Mouse (Mus musculus): Measurements from ENCODE around the gene Sall4. TPM values are rescaled to one million over a fixed set of nuclear protein-coding genes. Genes with fewer than 3 reads are reported as not detected.
A peak's percentile ranks its signal among the peaks of the same experiment; 100 is the strongest.

Sall4 gene
- polyA plus RNA-seq, 1 experiment from 2014 or later, result 12.5 TPM

DNA sequence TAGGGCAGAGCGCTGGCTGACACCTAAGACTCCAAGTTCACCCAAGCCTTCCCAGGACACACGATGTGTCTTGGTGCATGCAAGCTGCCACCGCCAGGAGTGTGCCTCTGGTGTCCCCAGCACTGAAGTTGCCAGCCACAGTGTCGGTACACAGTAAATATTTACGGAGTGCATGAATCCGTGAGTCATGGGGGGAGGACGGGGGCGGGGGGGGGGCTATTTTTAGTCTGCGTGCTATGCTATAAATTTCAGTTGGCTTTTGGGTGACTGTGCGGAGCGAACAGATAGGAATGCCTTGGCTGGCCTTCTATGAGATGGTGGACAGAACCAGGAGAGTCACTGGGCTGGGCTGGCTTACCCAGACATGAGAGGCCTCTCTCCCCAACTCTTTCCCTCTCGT lies 39.7 kb downstream of the Sall4 start:
- WGBS, result 77% methylated on average over 12 of the region's 12 CpGs
- H3K9ac ChIP-seq (ENCODE audit: low read length), result no peak overlapping the region
- ATAC-seq (ENCODE audit: insufficient number of reproducible peaks, low FRiP score, low TSS enrichment, low read depth), result no peak
- no peak overlapping the region for H3K4me3 ChIP-seq (ENCODE audit: low read depth, low read length)
- no peak for DNase-seq (ENCODE audit: low spot score)
- no peaks in the 10 kb centered on the region for H3K9me3 ChIP-seq (ENCODE audit: control insufficient read depth, low read length)
- no peaks in the 10 kb centered on the region for H3K36me3 ChIP-seq (ENCODE audit: control insufficient read depth, insufficient read depth, low read length)
- no peak overlapping the region for H3K4me2 ChIP-seq (ENCODE audit: low read depth, severe bottlenecking)
- H3K27ac ChIP-seq (replicated peaks; ENCODE audit: low read depth, low read length), result no peak overlapping the region
- no peaks in the 10 kb centered on the region for H3K27me3 ChIP-seq (ENCODE audit: control insufficient read depth, insufficient read depth, low read length)
- H3K4me1 ChIP-seq (ENCODE audit: control insufficient read depth, insufficient read depth, low read length), result no peaks in the 10 kb centered on the region

DNA sequence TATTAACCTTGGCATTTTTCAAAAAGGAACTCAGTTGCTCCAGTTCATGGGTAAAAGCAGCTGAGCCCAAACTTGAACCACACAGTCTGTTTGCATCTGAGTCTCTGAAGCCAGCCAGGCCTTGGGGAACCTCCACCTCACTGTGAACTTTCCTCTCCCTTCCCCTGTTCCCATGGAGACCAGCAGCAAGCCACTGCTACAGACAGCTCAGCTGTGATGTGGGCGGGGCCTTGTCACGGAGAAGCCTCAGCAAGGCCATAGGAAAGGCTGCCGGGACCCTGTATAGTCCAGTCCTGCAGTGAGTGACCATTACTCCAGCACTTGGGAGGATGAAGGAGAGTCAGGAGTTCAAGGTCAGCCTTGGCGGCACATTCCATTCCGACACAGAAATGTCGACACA lies 41.7 kb downstream of the Sall4 start:
- DNase-seq (ENCODE audit: low spot score) (peak; percentile 56), ATAC-seq (ENCODE audit: insufficient number of reproducible peaks, low FRiP score, low TSS enrichment, low read depth) (no peak)
- Histone ChIP-seq H3K9me3 (ENCODE audit: control insufficient read depth, low read length) (no peaks in the 10 kb centered on the region), H3K4me1 (ENCODE audit: control insufficient read depth, insufficient read depth, low read length) (no peaks in the 10 kb centered on the region), H3K4me2 (ENCODE audit: low read depth, severe bottlenecking) (no peak overlapping the region), H3K9ac (ENCODE audit: low read length) (no peak overlapping the region), H3K27me3 (ENCODE audit: control insufficient read depth, insufficient read depth, low read length) (no peaks in the 10 kb centered on the region), H3K4me3 (ENCODE audit: low read depth, low read length) (no peak overlapping the region), H3K27ac (replicated peaks; ENCODE audit: low read depth, low read length) (no peak overlapping the region), H3K36me3 (ENCODE audit: control insufficient read depth, insufficient read depth, low read length) (no peaks in the 10 kb centered on the region)
- WGBS, result 58% methylated on average over 6 of the region's 6 CpGs

DNA sequence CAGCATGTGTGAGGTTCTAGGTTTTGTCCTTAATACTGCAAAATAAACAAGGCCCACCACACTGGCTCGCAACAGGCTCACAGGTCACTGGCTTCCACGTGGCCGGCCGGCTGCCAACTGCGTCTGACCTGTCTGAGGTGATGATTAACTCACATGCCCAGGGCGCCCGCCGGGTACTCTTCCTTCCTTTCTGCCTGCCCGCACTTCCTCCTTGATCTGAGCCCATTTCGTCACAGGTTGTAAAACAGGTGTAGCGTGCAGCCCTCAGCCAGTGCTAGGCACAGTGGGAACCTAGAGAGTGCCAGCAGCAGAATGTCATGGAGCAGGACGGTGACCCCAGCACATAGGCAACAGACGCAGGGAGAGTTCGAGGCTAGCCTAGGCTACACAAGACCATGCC lies 46.4 kb downstream of the Sall4 start:
- H3K4me1 ChIP-seq (ENCODE audit: control insufficient read depth, insufficient read depth, low read length), result peaks cover 3% of the 10 kb centered on the region; the same call in 1 of the 2 replicates
- 91% methylated on average over 14 of the region's 14 CpGs for WGBS
- no peaks in the 10 kb centered on the region for H3K36me3 ChIP-seq (ENCODE audit: control insufficient read depth, insufficient read depth, low read length)
- ATAC-seq (ENCODE audit: insufficient number of reproducible peaks, low FRiP score, low TSS enrichment, low read depth) (no peak), DNase-seq (ENCODE audit: low spot score) (no peak)
- H3K4me2 ChIP-seq (ENCODE audit: low read depth, severe bottlenecking), result no peak overlapping the region
- no peaks in the 10 kb centered on the region for H3K27me3 ChIP-seq (ENCODE audit: control insufficient read depth, insufficient read depth, low read length)
- H3K4me3 ChIP-seq (ENCODE audit: low read depth, low read length), result no peak overlapping the region
- no peak overlapping the region for H3K9ac ChIP-seq (ENCODE audit: low read length)
- no peaks in the 10 kb centered on the region for H3K9me3 ChIP-seq (ENCODE audit: control insufficient read depth, low read length)
- H3K27ac ChIP-seq (replicated peaks; ENCODE audit: low read depth, low read length), result no peak overlapping the region

DNA sequence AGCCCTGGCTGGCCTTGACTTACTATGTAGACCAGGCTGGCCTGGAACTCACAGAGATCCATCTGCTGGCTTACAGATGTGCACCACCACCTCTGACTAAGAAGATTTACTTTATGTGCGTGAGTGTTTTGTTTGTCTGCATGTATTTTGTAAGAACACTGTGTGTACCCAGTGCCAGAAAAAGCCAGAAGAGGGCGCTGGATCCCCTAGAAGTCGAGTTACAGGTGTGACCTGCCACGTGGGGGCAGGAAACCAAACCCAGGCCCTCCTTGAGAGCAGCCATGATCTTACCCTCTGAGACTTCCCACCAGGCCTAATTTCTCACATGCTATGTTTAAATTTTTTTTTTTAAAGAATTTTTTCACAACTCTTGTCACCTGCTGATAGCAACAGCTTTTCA lies 48.0 kb downstream of the Sall4 start:
- Histone ChIP-seq H3K4me3 (ENCODE audit: low read depth, low read length) (no peak overlapping the region), H3K27me3 (ENCODE audit: control insufficient read depth, insufficient read depth, low read length) (no peaks in the 10 kb centered on the region), H3K27ac (replicated peaks; ENCODE audit: low read depth, low read length) (no peak overlapping the region), H3K9me3 (ENCODE audit: control insufficient read depth, low read length) (no peaks in the 10 kb centered on the region), H3K36me3 (ENCODE audit: control insufficient read depth, insufficient read depth, low read length) (no peaks in the 10 kb centered on the region), H3K9ac (ENCODE audit: low read length) (no peak overlapping the region), H3K4me2 (ENCODE audit: low read depth, severe bottlenecking) (no peak overlapping the region), H3K4me1 (ENCODE audit: control insufficient read depth, insufficient read depth, low read length) (peaks cover 3% of the 10 kb centered on the region; the same call in 1 of the 2 replicates)
- no peak for ATAC-seq (ENCODE audit: insufficient number of reproducible peaks, low FRiP score, low TSS enrichment, low read depth)
- 72% methylated on average over 4 of the region's 4 CpGs for WGBS
- DNase-seq (ENCODE audit: low spot score), result no peak

DNA sequence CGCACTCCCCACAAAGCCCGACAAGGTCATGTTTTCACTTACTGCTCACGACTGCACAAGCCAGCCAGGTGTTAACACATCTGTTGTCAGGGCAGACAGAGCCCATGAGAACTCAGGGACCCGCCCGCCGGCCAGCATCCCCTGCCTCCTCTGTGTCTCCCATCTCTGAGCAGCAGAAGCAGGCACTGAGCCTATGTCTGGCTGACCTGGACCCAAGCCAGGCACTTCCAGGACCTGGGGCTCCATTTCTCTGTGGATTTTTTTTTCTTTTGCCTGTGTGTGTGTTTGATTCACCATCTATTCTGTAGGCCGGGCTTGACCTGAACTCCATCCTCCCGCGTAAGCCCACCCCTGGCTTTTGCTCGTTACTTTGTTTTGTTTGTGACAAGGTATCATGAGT lies 49.0 kb downstream of the Sall4 start:
- no peak for ATAC-seq (ENCODE audit: insufficient number of reproducible peaks, low FRiP score, low TSS enrichment, low read depth)
- Histone ChIP-seq H3K4me2 (ENCODE audit: low read depth, severe bottlenecking) (no peak overlapping the region), H3K9ac (ENCODE audit: low read length) (no peak overlapping the region), H3K27ac (replicated peaks; ENCODE audit: low read depth, low read length) (no peak overlapping the region), H3K36me3 (ENCODE audit: control insufficient read depth, insufficient read depth, low read length) (no peaks in the 10 kb centered on the region), H3K9me3 (ENCODE audit: control insufficient read depth, low read length) (no peaks in the 10 kb centered on the region), H3K27me3 (ENCODE audit: control insufficient read depth, insufficient read depth, low read length) (no peaks in the 10 kb centered on the region), H3K4me3 (ENCODE audit: low read depth, low read length) (no peak overlapping the region), H3K4me1 (ENCODE audit: control insufficient read depth, insufficient read depth, low read length) (peaks cover 3% of the 10 kb centered on the region; the same call in 1 of the 2 replicates)
- WGBS, result 68% methylated on average over 10 of the region's 10 CpGs
- no peak for DNase-seq (ENCODE audit: low spot score)

DNA sequence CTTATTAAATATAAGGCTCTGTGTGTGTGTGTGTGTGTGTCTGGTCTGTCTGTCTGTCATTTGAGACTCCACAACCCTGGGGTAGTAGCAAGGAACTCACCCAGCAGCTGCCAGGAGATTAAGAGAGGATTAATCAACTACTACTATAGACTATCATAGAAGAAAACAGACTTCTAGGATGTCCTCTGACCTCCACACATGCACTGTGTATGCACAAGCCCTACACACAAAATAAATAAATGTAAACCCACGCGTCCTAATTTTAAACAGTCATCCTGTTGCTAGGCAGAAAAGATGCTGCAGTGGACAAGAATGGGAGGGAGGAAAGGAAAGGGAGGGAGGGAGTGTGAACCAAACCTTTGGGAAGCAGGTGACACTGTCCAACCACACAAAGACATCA lies 49.5 kb downstream of the Sall4 start:
- Histone ChIP-seq H3K4me1 (ENCODE audit: control insufficient read depth, insufficient read depth, low read length) (peaks cover 3% of the 10 kb centered on the region; the same call in 1 of the 2 replicates), H3K27ac (replicated peaks; ENCODE audit: low read depth, low read length) (no peak overlapping the region), H3K4me3 (ENCODE audit: low read depth, low read length) (no peak overlapping the region), H3K27me3 (ENCODE audit: control insufficient read depth, insufficient read depth, low read length) (no peaks in the 10 kb centered on the region), H3K4me2 (ENCODE audit: low read depth, severe bottlenecking) (no peak overlapping the region), H3K9ac (ENCODE audit: low read length) (no peak overlapping the region), H3K36me3 (ENCODE audit: control insufficient read depth, insufficient read depth, low read length) (no peaks in the 10 kb centered on the region), H3K9me3 (ENCODE audit: control insufficient read depth, low read length) (no peaks in the 10 kb centered on the region)
- ATAC-seq (ENCODE audit: insufficient number of reproducible peaks, low FRiP score, low TSS enrichment, low read depth), result no peak
- 91% methylated on average over 2 of the region's 2 CpGs for WGBS
- no peak for DNase-seq (ENCODE audit: low spot score)

DNA sequence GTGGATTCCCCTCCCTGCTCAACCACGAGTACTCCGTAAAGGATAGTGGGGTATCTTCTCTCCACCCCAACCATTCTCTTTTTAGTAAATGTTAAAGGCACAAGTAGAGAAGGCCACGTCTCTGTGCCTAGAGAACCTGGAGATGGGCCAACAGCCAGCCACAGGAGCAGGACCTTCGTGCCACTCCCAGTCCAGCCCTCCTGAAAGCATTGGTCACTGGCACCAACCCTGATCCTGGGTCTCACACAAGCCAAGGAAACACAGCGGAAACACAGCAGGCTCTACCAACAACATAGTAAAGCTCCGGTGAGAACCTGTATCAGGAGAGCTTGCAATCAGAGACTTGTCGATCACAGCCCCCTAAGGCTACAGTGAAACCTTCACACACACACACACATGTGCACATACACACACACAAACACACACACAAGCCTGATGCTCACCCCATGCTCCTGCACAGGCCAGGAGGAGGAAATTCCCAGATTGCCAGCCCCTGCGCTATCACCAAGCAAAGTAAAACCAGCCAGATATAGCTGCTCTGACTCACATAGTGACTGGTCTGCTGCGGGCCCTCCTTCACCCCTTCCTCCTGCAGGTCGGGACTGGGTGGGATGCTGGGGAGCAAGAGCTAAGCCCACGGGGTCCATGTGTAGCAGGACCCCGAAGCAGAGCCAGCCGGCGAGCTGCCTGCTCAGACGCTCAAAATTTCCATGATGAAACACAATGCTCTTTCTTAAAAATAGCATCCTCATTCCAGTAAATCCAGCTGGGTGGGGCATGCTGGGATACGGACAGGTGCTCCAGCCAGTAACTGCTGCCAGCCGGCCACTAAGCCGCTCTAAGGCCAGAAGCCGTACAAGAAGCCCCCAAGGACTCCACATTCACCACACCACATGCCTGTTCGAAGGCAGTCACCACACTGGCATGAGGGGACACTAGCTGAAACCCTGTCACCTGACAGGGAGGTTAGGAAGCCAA lies 55.3 kb downstream of the Sall4 start:
- no peaks in the 10 kb centered on the region for H3K36me3 ChIP-seq (ENCODE audit: control insufficient read depth, insufficient read depth, low read length)
- 85% methylated on average over 20 of the region's 20 CpGs for whole genome bisulfite sequencing
- H3K27ac ChIP-seq (replicated peaks; ENCODE audit: low read depth, low read length), result no peak overlapping the region
- no peak overlapping the region for H3K4me2 ChIP-seq (ENCODE audit: low read depth, severe bottlenecking)
- DNase-seq (ENCODE audit: low spot score), result no peak
- H3K9ac ChIP-seq (ENCODE audit: low read length), result no peak overlapping the region
- ATAC-seq (ENCODE audit: insufficient number of reproducible peaks, low FRiP score, low TSS enrichment, low read depth), result no peak
- no peaks in the 10 kb centered on the region for H3K9me3 ChIP-seq (ENCODE audit: control insufficient read depth, low read length)
- no peaks in the 10 kb centered on the region for H3K4me1 ChIP-seq (ENCODE audit: control insufficient read depth, insufficient read depth, low read length)
- H3K27me3 ChIP-seq (ENCODE audit: control insufficient read depth, insufficient read depth, low read length), result no peaks in the 10 kb centered on the region
- H3K4me3 ChIP-seq (ENCODE audit: low read depth, low read length), result no peak overlapping the region

DNA sequence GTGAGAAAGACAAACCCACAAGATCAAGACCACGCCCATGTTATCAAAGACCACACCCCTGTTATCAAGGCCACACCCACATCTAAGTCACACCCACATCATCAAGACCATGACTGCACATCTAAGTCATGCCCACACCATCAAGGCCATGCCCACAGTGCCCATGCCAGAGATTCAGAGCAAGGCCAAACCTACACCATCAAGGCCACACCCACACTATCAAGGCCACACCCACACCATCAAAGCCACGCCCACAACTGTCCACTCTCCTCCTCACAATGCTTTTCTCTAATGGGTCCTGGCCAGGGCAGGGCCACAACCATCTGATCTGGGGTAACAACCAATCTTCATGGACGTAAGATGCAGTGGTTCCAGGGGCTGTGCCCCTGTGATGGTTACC lies 56.8 kb downstream of the Sall4 start:
- H3K9me3 ChIP-seq (ENCODE audit: control insufficient read depth, low read length), result no peaks in the 10 kb centered on the region
- H3K4me2 ChIP-seq (ENCODE audit: low read depth, severe bottlenecking), result no peak overlapping the region
- 85% methylated on average over 3 of the region's 3 CpGs for WGBS
- H3K36me3 ChIP-seq (ENCODE audit: control insufficient read depth, insufficient read depth, low read length), result no peaks in the 10 kb centered on the region
- no peak for DNase-seq (ENCODE audit: low spot score)
- H3K4me3 ChIP-seq (ENCODE audit: low read depth, low read length), result no peak overlapping the region
- H3K27me3 ChIP-seq (ENCODE audit: control insufficient read depth, insufficient read depth, low read length), result no peaks in the 10 kb centered on the region
- ATAC-seq (ENCODE audit: insufficient number of reproducible peaks, low FRiP score, low TSS enrichment, low read depth), result no peak
- H3K27ac ChIP-seq (replicated peaks; ENCODE audit: low read depth, low read length), result no peak overlapping the region
- H3K9ac ChIP-seq (ENCODE audit: low read length), result no peak overlapping the region
- no peaks in the 10 kb centered on the region for H3K4me1 ChIP-seq (ENCODE audit: control insufficient read depth, insufficient read depth, low read length)
